Mouse (Mus musculus) G1E (cell line): ENCODE measurements around the gene Art5. TPM values are rescaled to one million over a fixed set of nuclear protein-coding genes. Genes with fewer than 3 reads are reported as not detected.

ENCODE experiments used
- ATAC-seq: 2 replicates; pipeline ENCODE4 v1.8.0; 2016; ENCODE audit warnings: mild to moderate bottlenecking; ENCODE audit not compliant: insufficient number of reproducible peaks, poor library complexity, low FRiP score, severe bottlenecking; ENCODE audit errors: extremely low read depth
- DNase-seq: peaks from one replicate; pipeline ENCODE4 v3.0.0; 2012; ENCODE audit warnings: low spot score
- H3K27me3 ChIP-seq: 2 replicates; pipeline ENCODE4 v1.6.1; 2012; ENCODE audit warnings: mild to moderate bottlenecking, low read length, inconsistent platforms; ENCODE audit not compliant: insufficient read depth
- H3K36me3 ChIP-seq: replicated peaks from 2 replicates; pipeline ENCODE3; 2012; ENCODE audit warnings: mild to moderate bottlenecking, inconsistent platforms
- H3K4me1 ChIP-seq: 2 replicates; pipeline ENCODE4 v1.6.1; 2012; ENCODE audit warnings: low read depth, low read length, inconsistent platforms, mixed read lengths; ENCODE audit not compliant: insufficient read depth
- H3K4me3 ChIP-seq: 2 replicates; pipeline ENCODE4 v1.5.1; 2012; ENCODE audit warnings: low read depth, mild to moderate bottlenecking, inconsistent platforms, low read length, moderate library complexity, mixed read lengths
- H3K9me3 ChIP-seq: replicated peaks from 2 replicates; pipeline ENCODE4 v1.6.1; 2012; ENCODE audit warnings: inconsistent platforms
- CTCF ChIP-seq: IDR thresholded peaks from 2 replicates; pipeline ENCODE4 v1.5.1; 2012; ENCODE audit warnings: low read depth, low read length, inconsistent platforms, mixed read lengths
- GATA1 ChIP-seq: IDR thresholded peaks from 2 replicates; pipeline ENCODE4 v1.6.1; 2012; ENCODE audit warnings: borderline replicate concordance, low read length, inconsistent platforms, mixed read lengths
- GATA2 ChIP-seq: IDR thresholded peaks from 2 replicates; pipeline ENCODE4 v1.6.1; 2012; ENCODE audit warnings: low read depth, low read length, inconsistent platforms, borderline replicate concordance
- POLR2AphosphoS5 ChIP-seq: IDR thresholded peaks from 2 replicates; pipeline ENCODE4 v1.6.1; 2012; ENCODE audit warnings: low read depth, low read length, inconsistent platforms; ENCODE audit not compliant: insufficient replicate concordance
- TAL1 ChIP-seq: conservative IDR thresholded peaks from 2 replicates; pipeline ENCODE4 v1.6.1; 2012; ENCODE audit warnings: low read depth, low read length, inconsistent platforms, mixed read lengths
- polyA plus RNA-seq: library from polyadenylated mRNA; stranded (reverse); fragments of >175 nt; gene quantifications from 2 replicates; pipeline ENCODE4 v1.2.3, GENCODE M21; 2012
- total RNA-seq, 2 experiments: library from RNA; stranded (forward) in 1 of 2; stranded (reverse) in 1 of 2; fragments of 200-1000 nt in 1 of 2; fragments of >200 nt in 1 of 2; fragmentation: Nextera tagmentation in 1 of 2; gene quantifications; 2 replicates each; pipeline ENCODE4 v1.2.3; 2014 to 2017

Gene Art5
- total RNA-seq (2014; fragmentation: Nextera tagmentation), result not detected in 2 replicates
- 0.16 TPM in 1 of 2 replicates, not detected in the other for total RNA-seq (2017)
- polyA plus RNA-seq, result not detected in 2 replicates

DNA sequence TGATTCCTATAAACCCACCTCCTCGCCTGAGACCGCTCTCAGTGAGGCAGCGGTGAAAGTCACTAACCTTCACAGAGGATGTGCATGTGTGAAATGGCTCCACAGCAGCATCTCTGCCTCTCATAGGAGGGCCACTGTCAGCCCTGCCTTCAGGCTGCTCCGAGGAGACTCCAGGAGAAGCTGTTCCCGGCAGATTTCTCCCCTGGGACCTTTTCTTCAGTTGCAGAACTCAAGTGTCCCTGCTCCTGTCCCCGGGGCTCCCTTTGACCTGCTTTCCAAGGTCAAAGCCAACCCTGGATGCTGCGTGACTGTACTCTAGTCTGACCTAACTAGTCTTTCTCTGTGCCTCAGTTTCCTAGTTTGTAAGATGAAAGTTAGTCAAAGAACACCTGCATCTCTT lies at the start of gene Art5:
Art5 (minus strand) TSS at position 319 of the 400 bp plus-strand sequence.
- DNase-seq, result no peak
- H3K4me3 ChIP-seq, result no peak within 1 kb of the TSS
- peaks cover 13% of the 10 kb centered on the region for H3K4me1 ChIP-seq
- no peaks in the 10 kb centered on the region for H3K36me3 ChIP-seq
- H3K27me3 ChIP-seq, result peaks cover 78% of the 10 kb centered on the region
- TF ChIP-seq GATA1 (no peak), TAL1 (no peak), GATA2 (no peak), CTCF (no peak), POLR2AphosphoS5 (no peak)
- no peaks in the 10 kb centered on the region for H3K9me3 ChIP-seq
- no peak for ATAC-seq

DNA sequence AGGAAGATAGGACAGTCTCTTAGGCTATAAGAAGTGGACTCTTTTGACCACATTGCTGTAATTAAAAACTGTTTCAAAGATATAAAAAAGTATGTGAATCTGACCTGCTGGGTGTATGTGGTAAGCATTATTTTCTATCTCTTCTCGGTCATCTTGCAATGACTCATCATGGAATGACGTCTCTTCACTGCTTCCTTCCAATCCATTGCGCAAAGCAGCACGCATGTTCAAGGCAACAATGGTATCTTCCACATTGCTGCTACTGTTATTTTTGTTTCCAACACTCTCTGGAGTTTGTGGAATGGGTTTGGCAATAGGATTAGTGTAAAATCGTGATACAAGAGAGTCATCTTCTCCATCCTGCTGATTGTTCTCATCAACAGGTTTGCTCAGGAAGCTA lies 44.4 kb upstream of the Art5 start:
- DNase-seq, result no peak
- no peak for ATAC-seq
- Histone ChIP-seq H3K36me3 (peaks cover 84% of the 10 kb centered on the region), H3K9me3 (no peaks in the 10 kb centered on the region), H3K27me3 (no peaks in the 10 kb centered on the region), H3K4me1 (no peaks in the 10 kb centered on the region), H3K4me3 (no peak overlapping the region)
- no peak for TF ChIP-seq POLR2AphosphoS5
- no peak for TF ChIP-seq GATA1
- TF ChIP-seq CTCF, result no peak
- TF ChIP-seq TAL1, result no peak

DNA sequence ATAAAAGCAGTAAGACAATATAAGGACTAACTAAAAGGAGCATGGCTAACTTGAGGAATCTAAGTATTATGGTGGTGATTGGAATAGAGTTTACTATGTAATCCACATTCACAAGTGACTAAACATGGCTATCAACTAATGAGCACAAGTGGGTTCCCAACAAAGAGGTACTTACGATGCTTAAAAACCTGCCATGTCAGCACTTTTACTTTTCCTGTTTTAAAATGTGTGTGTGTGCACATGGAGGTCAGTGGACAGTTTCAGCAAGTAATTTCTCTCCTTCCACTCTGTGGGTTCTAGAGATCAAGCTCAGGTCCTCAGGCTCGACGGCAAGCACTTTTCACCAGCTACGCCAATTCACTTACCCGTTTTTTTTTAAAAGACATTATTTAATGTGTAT lies 28.6 kb upstream of the Art5 start:
- DNase-seq (no peak), ATAC-seq (no peak)
- Histone ChIP-seq H3K4me3 (no peak overlapping the region), H3K36me3 (peaks cover 92% of the 10 kb centered on the region), H3K27me3 (no peaks in the 10 kb centered on the region), H3K9me3 (no peaks in the 10 kb centered on the region), H3K4me1 (no peaks in the 10 kb centered on the region)
- TF ChIP-seq GATA1, result no peak
- no peak for TF ChIP-seq GATA2
- no peak for TF ChIP-seq TAL1
- TF ChIP-seq POLR2AphosphoS5, result no peak
- no peak for TF ChIP-seq CTCF

DNA sequence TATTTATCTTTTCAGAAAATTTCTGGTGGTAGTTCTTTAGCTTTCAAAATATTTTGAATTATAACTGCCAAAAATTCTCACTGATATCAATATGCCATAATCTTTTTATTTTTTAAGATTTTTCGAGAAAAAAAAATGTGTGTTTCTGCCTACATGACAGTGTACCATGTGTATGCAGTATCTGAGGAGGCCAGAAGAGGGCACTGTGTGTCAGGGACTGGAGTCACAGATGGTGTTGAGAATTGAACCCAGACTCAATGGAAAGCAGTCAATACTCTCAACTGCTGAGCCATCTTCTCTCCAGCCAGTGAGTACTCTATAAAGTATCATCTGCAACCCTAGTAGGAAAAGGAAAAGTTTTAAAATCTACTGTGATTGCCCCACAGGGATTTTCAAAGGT lies 28.2 kb upstream of the Art5 start:
- Histone ChIP-seq H3K4me3 (no peak overlapping the region), H3K36me3 (peaks cover 93% of the 10 kb centered on the region), H3K4me1 (no peaks in the 10 kb centered on the region), H3K27me3 (no peaks in the 10 kb centered on the region), H3K9me3 (no peaks in the 10 kb centered on the region)
- no peak for DNase-seq
- no peak for TF ChIP-seq GATA1
- peak; percentile 52 for TF ChIP-seq CTCF
- ATAC-seq, result no peak

DNA sequence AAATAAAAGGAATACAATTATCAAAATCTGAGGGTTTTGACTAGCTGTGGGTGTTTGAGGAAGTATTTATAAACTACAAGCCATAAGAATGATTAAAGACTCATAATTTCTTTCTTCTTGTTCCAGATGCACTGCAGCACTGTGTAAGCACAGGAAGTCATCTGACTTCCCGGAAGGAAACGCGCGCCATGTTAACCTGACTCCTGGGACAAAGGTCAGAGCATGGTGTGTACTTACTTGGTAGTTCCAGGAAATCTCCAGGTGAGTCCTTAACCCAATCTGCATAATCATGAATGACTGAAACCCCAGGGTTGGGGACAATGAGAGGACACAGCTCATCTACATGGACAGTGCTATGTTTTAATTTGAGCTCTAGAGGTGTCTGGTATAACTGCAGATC lies 23.1 kb upstream of the Art5 start:
- peaks cover 89% of the 10 kb centered on the region for H3K36me3 ChIP-seq
- DNase-seq (no peak), ATAC-seq (no peak)
- no peaks in the 10 kb centered on the region for H3K9me3 ChIP-seq
- TF ChIP-seq CTCF (no peak), GATA2 (no peak)
- no peaks in the 10 kb centered on the region for H3K27me3 ChIP-seq
- no peak overlapping the region for H3K4me3 ChIP-seq
- H3K4me1 ChIP-seq, result no peaks in the 10 kb centered on the region

DNA sequence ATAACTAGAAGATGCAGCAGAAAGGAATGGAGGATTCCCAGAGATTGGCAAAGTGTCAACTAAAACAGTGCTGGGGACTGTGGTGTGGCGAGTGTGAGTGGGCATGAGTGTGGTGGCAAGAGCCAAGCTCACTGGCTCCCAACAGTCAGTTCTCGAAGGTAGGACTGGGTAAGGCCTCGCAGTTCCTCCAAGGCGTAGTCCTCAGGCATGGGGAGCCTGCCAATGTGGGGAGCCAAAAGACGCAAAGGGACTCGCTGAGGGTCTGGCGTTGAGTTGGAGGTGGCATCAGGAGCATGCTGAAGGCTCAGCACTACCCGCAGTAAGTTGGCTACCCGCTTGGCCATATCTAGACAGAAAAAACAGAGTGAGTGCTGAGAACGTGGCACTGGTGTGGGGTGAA lies 11.0 kb upstream of the Art5 start:
- Histone ChIP-seq H3K4me3 (no peak overlapping the region), H3K36me3 (peaks cover 72% of the 10 kb centered on the region), H3K4me1 (no peaks in the 10 kb centered on the region; the same call in 1 of the 2 replicates), H3K9me3 (no peaks in the 10 kb centered on the region), H3K27me3 (peaks cover 5% of the 10 kb centered on the region; the same call in 1 of the 2 replicates)
- DNase-seq (no peak), ATAC-seq (no peak)
- no peak for TF ChIP-seq GATA1
- TF ChIP-seq POLR2AphosphoS5, result no peak
- no peak for TF ChIP-seq GATA2
- no peak for TF ChIP-seq CTCF
- no peak for TF ChIP-seq TAL1

DNA sequence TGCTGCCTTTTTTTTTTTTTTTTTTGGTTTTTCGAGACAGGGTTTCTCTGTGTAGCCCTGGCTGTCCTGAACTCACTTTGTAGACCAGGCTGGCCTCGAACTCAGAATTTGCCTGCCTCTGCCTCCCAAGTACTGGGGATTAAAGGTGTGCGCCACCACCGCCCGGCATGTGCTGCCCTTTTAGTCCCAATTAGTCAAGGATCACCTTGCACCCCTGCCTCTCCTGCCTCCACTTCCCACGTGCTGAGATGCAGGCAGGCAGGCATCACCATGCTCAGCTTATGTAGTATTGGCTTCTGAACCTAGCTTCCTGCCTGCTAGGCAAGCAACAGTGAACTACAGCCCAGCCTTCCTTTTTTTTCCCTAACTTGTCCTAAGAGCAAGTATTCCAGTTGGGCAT lies 8.1 kb upstream of the Art5 start:
- ATAC-seq, result no peak
- DNase-seq, result no peak
- Histone ChIP-seq H3K27me3 (peaks cover 19% of the 10 kb centered on the region), H3K9me3 (no peaks in the 10 kb centered on the region), H3K36me3 (peaks cover 42% of the 10 kb centered on the region), H3K4me3 (no peak overlapping the region), H3K4me1 (peaks cover 14% of the 10 kb centered on the region)
- TF ChIP-seq GATA2, result no peak
- TF ChIP-seq TAL1, result no peak
- no peak for TF ChIP-seq POLR2AphosphoS5
- TF ChIP-seq CTCF, result no peak
- no peak for TF ChIP-seq GATA1
